Mouse (Mus musculus) G1E (cell line): Measurements from ENCODE around the gene Sdk1.

Experiments
- CTCF ChIP-seq: IDR thresholded peaks from 2 replicates; pipeline ENCODE4 v1.5.1; 2012; ENCODE audit warnings: low read depth, low read length, inconsistent platforms, mixed read lengths
- GATA1 ChIP-seq: IDR thresholded peaks from 2 replicates; pipeline ENCODE4 v1.6.1; 2012; ENCODE audit warnings: borderline replicate concordance, low read length, inconsistent platforms, mixed read lengths

DNA sequence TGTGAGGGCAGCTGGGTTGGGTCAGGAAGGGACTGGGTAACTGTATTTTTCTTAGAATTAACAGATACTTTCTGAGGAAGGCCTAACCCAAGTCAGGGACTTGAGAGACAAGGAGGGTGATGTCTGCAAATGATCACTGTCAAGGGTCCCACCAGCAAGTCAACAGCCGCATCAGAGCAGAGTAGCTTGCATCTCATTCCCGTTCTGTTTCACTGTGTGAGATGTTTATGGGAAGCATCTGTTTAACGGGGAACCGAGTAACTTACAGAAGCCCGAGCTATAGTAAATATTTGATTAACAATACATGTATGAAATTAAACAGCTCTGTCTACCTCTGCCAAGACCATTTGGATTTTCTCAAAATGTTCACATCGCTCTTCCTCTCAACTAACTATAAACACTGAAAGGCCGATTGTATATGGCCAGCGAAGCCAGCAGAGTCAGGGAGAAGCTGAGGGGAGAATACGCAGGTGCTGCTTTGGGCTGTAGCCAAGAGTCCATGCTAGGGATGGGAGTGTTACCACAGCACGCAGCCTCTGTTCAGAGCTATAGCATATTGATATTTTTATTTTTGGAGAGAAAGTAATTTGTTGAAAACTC is 174.5 kb downstream of the Sdk1 start:
- no peak for TF ChIP-seq GATA1
- no peak for TF ChIP-seq CTCF
